Mouse (Mus musculus): ENCODE measurements around the gene Cfap74. TPM values are rescaled to one million over a fixed set of nuclear protein-coding genes. Genes with fewer than 3 reads are reported as not detected.

Gene Cfap74
- polyA plus RNA-seq, 2 experiments: 4.7 to 5.9 TPM

- 38% methylated on average over 7 of the region's 7 CpGs for WGBS
- Histone ChIP-seq H3K4me1 (ENCODE audit: control insufficient read depth, insufficient read depth, low read length) (no peaks in the 10 kb centered on the region), H3K27ac (replicated peaks; ENCODE audit: low read depth, low read length) (no peak overlapping the region), H3K9ac (ENCODE audit: low read depth, low read length, severe bottlenecking) (no peak overlapping the region), H3K4me2 (replicated peaks; ENCODE audit: low read depth, low read length, severe bottlenecking) (no peak overlapping the region), H3K36me3 (ENCODE audit: control insufficient read depth, insufficient read depth, low read length) (no peaks in the 10 kb centered on the region), H3K27me3 (ENCODE audit: control insufficient read depth, insufficient read depth, low read length) (no peaks in the 10 kb centered on the region), H3K4me3 (replicated peaks; ENCODE audit: low read length) (no peak overlapping the region), H3K9me3 (ENCODE audit: control insufficient read depth, low read length) (no peaks in the 10 kb centered on the region)
- DNase-seq (ENCODE audit: low spot score) (no peak), ATAC-seq (ENCODE audit: low FRiP score, low read depth) (no peak)
- no peak for TF ChIP-seq POLR2A (IDR thresholded peaks at IDR 0.05; ENCODE audit: borderline replicate concordance, extremely low read depth, insufficient read depth, insufficient read length)
These were observed 27.0 kb upstream of the Cfap74 start for GRCm38 (mm10) chr4:155381974-155382373.

- WGBS: 21% methylated on average over 9 of the region's 9 CpGs
- no peak for TF ChIP-seq POLR2A (IDR thresholded peaks at IDR 0.05; ENCODE audit: borderline replicate concordance, extremely low read depth, insufficient read depth, insufficient read length)
- Histone ChIP-seq H3K27ac (replicated peaks; ENCODE audit: low read depth, low read length) (no peak overlapping the region), H3K4me1 (ENCODE audit: control insufficient read depth, insufficient read depth, low read length) (no peaks in the 10 kb centered on the region), H3K9me3 (ENCODE audit: control insufficient read depth, low read length) (no peaks in the 10 kb centered on the region), H3K27me3 (ENCODE audit: control insufficient read depth, insufficient read depth, low read length) (no peaks in the 10 kb centered on the region), H3K36me3 (ENCODE audit: control insufficient read depth, insufficient read depth, low read length) (no peaks in the 10 kb centered on the region), H3K9ac (ENCODE audit: low read depth, low read length, severe bottlenecking) (no peak overlapping the region), H3K4me2 (replicated peaks; ENCODE audit: low read depth, low read length, severe bottlenecking) (no peak overlapping the region), H3K4me3 (replicated peaks; ENCODE audit: low read length) (no peak overlapping the region)
- no peak for DNase-seq (ENCODE audit: low spot score)
- no peak for ATAC-seq (ENCODE audit: low FRiP score, low read depth)
These were observed 26.2 kb upstream of the Cfap74 start for GRCm38 (mm10) chr4:155382752-155383151.

GRCm38 (mm10) chr4:155383326-155383725, 25.7 kb upstream of the Cfap74 start:
- no peak for DNase-seq (ENCODE audit: low spot score)
- Histone ChIP-seq H3K4me2 (replicated peaks; ENCODE audit: low read depth, low read length, severe bottlenecking) (no peak overlapping the region), H3K36me3 (ENCODE audit: control insufficient read depth, insufficient read depth, low read length) (no peaks in the 10 kb centered on the region), H3K27me3 (ENCODE audit: control insufficient read depth, insufficient read depth, low read length) (no peaks in the 10 kb centered on the region), H3K27ac (replicated peaks; ENCODE audit: low read depth, low read length) (no peak overlapping the region), H3K4me3 (replicated peaks; ENCODE audit: low read length) (no peak overlapping the region), H3K9me3 (ENCODE audit: control insufficient read depth, low read length) (no peaks in the 10 kb centered on the region), H3K4me1 (ENCODE audit: control insufficient read depth, insufficient read depth, low read length) (no peaks in the 10 kb centered on the region), H3K9ac (ENCODE audit: low read depth, low read length, severe bottlenecking) (no peak overlapping the region)
- WGBS: 76% methylated on average over 4 of the region's 4 CpGs
- ATAC-seq (ENCODE audit: low FRiP score, low read depth): no peak
- no peak for TF ChIP-seq POLR2A (IDR thresholded peaks at IDR 0.05; ENCODE audit: borderline replicate concordance, extremely low read depth, insufficient read depth, insufficient read length)

GRCm38 (mm10) chr4:155387166-155387565, 21.8 kb upstream of the Cfap74 start:
- DNase-seq (ENCODE audit: low spot score) (no peak), ATAC-seq (ENCODE audit: low FRiP score, low read depth) (no peak)
- H3K27ac ChIP-seq (replicated peaks; ENCODE audit: low read depth, low read length): no peak overlapping the region
- H3K4me3 ChIP-seq (replicated peaks; ENCODE audit: low read length): no peak overlapping the region
- no peak overlapping the region for H3K9ac ChIP-seq (ENCODE audit: low read depth, low read length, severe bottlenecking)
- H3K36me3 ChIP-seq (ENCODE audit: control insufficient read depth, insufficient read depth, low read length): no peaks in the 10 kb centered on the region
- H3K4me1 ChIP-seq (ENCODE audit: control insufficient read depth, insufficient read depth, low read length): no peaks in the 10 kb centered on the region
- H3K27me3 ChIP-seq (ENCODE audit: control insufficient read depth, insufficient read depth, low read length): no peaks in the 10 kb centered on the region
- TF ChIP-seq POLR2A (IDR thresholded peaks at IDR 0.05; ENCODE audit: borderline replicate concordance, extremely low read depth, insufficient read depth, insufficient read length): no peak
- WGBS: 91% methylated on average over 8 of the region's 8 CpGs
- H3K4me2 ChIP-seq (replicated peaks; ENCODE audit: low read depth, low read length, severe bottlenecking): no peak overlapping the region
- H3K9me3 ChIP-seq (ENCODE audit: control insufficient read depth, low read length): no peaks in the 10 kb centered on the region

- H3K9me3 ChIP-seq (ENCODE audit: control insufficient read depth, low read length): no peaks in the 10 kb centered on the region
- peaks cover 25% of the 10 kb centered on the region for H3K27me3 ChIP-seq (ENCODE audit: control insufficient read depth, insufficient read depth, low read length)
- no peak overlapping the region for H3K27ac ChIP-seq (replicated peaks; ENCODE audit: low read depth, low read length)
- no peaks in the 10 kb centered on the region for H3K36me3 ChIP-seq (ENCODE audit: control insufficient read depth, insufficient read depth, low read length)
- H3K9ac ChIP-seq (ENCODE audit: low read depth, low read length, severe bottlenecking): no peak overlapping the region
- no peak overlapping the region for H3K4me2 ChIP-seq (replicated peaks; ENCODE audit: low read depth, low read length, severe bottlenecking)
- WGBS: 86% methylated on average over 5 of the region's 5 CpGs
- peaks cover 7% of the 10 kb centered on the region; the same call in 1 of the 2 replicates for H3K4me1 ChIP-seq (ENCODE audit: control insufficient read depth, insufficient read depth, low read length)
- TF ChIP-seq POLR2A (IDR thresholded peaks at IDR 0.05; ENCODE audit: borderline replicate concordance, extremely low read depth, insufficient read depth, insufficient read length): no peak
- DNase-seq (ENCODE audit: low spot score) (no peak), ATAC-seq (ENCODE audit: low FRiP score, low read depth) (no peak)
- H3K4me3 ChIP-seq (replicated peaks; ENCODE audit: low read length): no peak overlapping the region
These were observed 13.5 kb upstream of the Cfap74 start for GRCm38 (mm10) chr4:155395471-155395870.

- 84% methylated on average over 4 of the region's 4 CpGs for WGBS
- H3K9me3 ChIP-seq (ENCODE audit: control insufficient read depth, low read length): no peaks in the 10 kb centered on the region
- peaks cover 7% of the 10 kb centered on the region; the same call in 1 of the 2 replicates for H3K4me1 ChIP-seq (ENCODE audit: control insufficient read depth, insufficient read depth, low read length)
- no peak overlapping the region for H3K27ac ChIP-seq (replicated peaks; ENCODE audit: low read depth, low read length)
- H3K4me2 ChIP-seq (replicated peaks; ENCODE audit: low read depth, low read length, severe bottlenecking): no peak overlapping the region
- DNase-seq (ENCODE audit: low spot score): no peak
- H3K9ac ChIP-seq (ENCODE audit: low read depth, low read length, severe bottlenecking): no peak overlapping the region
- peaks cover 25% of the 10 kb centered on the region for H3K27me3 ChIP-seq (ENCODE audit: control insufficient read depth, insufficient read depth, low read length)
- H3K4me3 ChIP-seq (replicated peaks; ENCODE audit: low read length): no peak overlapping the region
- no peak for ATAC-seq (ENCODE audit: low FRiP score, low read depth)
- no peak for TF ChIP-seq POLR2A (IDR thresholded peaks at IDR 0.05; ENCODE audit: borderline replicate concordance, extremely low read depth, insufficient read depth, insufficient read length)
- H3K36me3 ChIP-seq (ENCODE audit: control insufficient read depth, insufficient read depth, low read length): no peaks in the 10 kb centered on the region
These were observed 12.2 kb upstream of the Cfap74 start for GRCm38 (mm10) chr4:155396751-155397150.
